Mouse (Mus musculus) MEL-GATA-1-ER (cell line): ENCODE measurements around the gene AI854703.
A peak's percentile ranks its signal among the peaks of the same experiment; 100 is the strongest.

Experiments used
- DNase-seq: peaks from one replicate; pipeline ENCODE4 v3.0.0-alpha.2; 2012; ENCODE audit warnings: low read depth; ENCODE audit errors: extremely low read depth

The AI854703 gene

DNA sequence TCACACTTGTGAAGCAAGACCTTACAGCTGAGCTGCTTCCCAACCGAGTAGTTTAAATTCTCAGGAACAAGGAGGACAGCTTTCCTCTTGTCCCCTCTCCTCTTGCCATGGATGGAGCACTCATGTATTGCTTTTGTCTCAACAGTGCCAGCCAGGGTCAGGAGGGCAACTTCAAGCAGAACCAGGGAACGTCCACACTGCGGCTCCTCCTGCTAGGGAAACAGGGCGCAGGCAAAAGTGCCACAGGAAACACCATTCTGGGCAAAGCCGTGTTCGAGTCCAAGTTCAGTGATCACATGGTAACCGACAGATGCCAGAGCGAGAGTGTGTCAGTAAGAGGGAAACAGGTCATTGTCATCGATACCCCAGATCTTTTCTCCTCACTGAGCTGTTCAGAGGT is 23.5 kb downstream of the AI854703 start:
- DNase-seq = no peak

DNA sequence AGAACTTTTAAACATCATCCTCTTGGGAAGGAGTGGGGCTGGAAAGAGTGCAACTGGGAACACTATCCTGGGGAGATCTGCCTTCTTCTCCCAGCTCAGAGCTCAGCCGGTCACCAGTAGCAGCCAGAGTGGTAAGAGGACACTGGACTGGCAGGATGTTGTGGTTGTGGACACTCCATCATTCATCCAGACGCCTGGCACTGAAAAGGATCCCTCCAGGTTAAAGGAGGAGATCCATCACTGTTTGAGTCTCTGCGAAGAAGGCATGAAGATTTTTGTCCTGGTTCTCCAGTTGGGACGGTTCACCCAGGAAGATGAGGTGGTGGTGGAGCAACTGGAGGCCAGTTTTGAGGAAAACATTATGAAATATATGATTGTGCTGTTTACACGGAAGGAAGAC is 32.2 kb downstream of the AI854703 start:
- DNase-seq = no peak

DNA sequence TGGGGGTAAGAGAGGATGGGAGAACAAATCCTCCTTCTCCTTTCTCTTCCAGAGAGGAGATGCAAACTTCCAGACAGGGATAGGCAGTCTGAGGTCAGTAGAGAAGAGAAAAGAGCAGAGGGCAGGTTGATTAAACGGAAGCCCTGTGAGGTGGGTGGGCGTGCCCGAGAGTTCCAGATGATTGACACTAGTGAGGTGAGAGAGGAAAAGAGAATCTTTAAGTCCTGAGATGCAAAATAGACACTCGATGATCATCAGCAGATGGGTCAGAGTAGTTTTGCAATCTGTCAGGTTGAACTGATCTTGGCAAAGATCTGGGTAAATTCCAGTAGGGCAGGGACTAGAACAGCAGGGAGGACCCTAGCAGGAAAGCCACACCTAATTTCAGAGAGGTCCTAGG is 38.2 kb downstream of the AI854703 start:
- no peak for DNase-seq

DNA sequence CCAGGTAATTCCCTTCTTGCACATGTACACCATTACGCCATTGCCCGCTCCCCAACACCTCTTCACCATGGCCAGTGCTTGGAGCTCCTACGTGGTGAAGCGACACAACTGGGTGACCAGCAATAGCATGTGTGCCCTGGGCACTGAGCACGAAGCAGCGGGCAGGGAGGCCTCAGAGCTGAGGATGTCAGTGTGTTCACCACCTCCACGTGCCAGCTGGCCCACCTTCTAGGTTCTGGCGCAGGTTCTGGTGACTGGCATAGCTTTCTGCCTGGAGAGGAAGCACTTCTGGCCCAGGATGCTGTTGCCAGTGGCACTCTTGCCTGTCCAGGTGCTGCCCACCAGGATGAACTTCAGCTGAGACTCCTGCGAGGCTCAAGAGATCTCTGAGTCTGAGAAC is 38.9 kb downstream of the AI854703 start:
- no peak for DNase-seq

DNA sequence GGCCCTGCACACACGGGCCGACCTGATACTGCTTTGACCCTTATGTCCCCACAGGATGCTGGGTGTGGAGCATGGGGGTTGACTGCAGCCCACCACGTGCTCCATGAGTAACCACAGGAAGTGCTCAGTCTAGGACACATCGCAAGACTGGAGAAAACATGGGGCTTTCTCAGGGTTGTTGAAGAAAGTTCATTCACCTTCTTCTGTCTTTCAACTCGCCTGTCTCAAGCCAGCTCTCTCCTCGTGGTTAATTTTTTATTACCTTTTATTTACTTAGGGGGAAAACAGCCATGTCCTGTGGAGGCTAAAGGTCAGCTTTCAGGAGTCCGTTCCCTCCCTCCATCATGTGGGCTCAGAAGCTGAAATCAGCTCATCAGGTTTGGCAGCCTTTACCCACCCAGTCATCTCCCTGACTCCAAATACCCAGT is 39.6 kb downstream of the AI854703 start:
- DNase-seq = no peak

DNA sequence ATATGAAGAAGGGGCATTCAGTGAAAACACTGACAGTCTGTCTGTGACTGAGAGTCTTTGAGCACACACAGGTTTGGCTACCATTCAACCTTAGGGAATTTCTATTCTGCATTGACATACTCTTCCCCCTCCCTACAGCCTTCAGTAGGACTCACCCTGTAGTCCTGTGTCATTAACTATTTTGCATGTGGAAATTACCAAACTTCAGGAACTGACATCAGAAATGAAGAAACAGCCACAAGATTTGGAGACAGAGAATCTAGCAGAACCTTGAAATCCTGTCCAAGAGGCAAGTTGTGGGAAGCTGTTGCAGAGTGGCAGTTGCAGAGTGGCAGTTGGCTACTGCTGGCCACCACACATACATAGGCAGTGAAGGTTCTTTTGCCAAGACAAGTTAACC is 41.5 kb downstream of the AI854703 start:
- DNase-seq = no peak

DNA sequence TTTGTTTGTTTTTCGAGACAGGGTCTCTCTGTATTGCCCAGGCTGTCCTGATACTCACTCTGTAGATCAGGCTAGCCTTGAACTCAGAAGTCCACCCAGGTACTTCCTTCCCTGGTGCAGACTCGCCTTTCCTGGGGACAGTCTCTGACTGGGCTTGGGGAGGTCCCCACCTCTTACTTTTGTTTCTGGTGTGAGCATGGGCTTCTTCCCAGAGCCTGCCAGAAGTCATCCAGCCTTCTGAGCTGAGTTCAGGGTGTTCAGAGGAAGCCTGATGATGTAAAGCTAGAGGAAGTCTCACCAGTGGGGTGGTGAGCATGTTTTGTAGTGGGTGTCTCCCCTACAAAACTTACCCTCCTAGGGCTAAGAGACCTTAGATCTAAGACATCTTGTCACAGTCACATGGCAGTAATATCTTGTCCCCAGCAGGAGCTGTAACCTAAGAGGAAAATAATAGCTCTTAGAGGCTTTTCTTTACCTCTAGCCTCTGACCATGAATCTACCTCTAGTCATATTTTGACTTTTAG is 42.9 kb downstream of the AI854703 start:
- no peak for DNase-seq

DNA sequence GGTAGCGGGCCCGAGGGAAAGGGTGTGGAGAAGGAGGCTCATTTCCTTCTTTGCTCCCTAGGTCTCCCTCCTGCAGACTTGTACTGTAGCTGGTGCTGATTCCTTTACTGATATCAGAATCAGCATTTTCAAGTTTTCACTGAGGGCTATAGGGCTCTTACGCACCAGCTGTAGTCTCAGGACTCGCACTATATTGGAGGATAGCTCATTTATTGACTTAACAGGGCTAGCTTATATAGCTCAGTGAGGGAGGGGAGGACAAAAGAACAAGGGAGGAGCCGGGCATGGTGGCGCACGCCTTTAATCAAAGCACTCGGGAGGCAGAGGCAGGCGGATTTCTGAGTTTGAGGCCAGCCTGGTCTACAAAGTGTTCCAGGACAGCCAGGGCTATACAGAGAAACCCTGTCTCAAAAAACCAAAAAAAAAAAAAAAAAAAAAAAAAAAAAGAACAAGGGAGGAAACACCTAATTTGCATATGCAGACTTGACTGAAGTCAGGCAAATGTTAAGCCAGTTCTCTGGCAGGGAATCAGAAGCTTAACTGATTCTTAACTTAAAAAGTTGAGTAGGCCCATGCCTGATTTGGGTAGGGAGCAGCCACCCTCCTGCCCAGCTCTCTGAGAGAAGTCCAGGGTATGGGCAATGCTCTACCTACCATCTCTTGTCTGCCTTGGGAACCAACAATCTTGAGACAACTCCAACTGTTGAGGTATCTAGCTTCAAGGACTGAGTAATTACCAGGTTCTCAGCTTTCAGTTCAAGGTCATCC is 47.9 kb downstream of the AI854703 start:
- DNase-seq = no peak

DNA sequence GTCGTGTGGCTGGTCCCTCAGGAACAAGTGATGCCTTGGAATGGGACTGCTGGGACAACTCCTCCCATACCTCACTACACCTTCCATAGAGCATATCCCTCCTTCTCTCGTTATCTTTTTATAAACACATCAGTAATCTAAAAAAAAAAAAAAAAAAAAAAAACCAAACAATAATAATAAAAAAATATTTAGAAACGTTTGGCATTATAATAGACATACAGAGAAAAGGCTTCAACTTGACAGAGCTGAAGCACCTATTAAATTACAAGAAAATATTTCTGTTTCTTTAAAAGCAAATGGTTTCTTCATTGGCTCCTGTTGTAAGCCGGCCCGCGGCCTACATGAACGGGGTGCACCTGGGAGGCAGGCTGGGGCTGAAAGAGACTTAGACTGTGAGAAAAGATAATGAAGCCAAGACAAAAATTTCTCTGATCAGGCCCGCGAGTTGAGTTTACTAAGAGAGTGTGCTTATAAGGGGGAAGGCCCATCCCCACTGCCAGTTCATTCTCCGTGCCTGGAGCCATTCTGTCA is 48.9 kb downstream of the AI854703 start:
- no peak for DNase-seq

DNA sequence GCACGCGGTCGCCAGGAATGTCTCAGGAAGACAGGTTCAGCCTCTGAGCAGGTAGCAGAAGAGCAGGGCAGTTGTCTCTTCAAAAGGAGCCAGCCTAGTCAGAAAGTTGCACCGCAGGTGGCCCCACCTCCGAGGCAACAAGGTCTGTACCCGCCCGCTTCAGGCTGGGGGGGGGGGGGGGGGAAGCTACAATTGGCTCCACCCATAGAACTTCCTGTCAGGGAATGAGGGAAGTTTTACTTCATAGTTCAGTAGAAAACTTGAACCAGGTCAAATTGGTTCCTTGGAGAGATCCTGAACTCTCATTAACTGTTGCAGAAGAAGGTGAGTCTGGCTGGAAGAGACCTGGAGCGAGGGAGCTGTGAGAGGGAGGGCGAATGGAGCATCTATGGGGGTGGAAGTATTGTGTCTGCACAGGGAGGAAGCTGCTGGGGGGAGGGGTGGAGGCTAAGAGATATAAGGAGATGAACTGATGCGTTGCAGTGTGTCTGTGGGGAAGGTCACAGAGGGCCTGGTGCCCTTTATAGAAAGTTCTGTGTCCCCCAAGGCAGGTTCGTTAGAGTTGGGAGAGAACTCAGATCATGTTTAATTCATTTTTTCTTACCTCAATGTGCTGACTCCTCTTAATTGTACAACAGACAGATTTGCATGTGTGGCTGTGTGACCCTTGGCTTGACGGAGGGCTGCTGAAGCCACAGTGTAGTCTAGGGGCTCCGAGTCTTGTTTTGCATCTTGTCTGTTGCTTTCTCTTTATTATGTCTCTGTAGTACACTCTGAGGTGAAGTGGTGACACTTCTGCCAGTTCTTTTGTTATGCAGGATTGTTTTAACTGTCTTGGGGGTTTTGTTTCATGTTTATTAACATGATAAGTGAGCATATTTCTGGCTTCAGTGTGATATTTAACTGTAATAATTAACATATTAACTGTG is 49.6 kb downstream of the AI854703 start, which contains the start of gene Gimap9:
TSS of gene Gimap9 (plus strand) at position 199 of the 929 bp plus-strand sequence.
- DNase-seq = peak; percentile 39

DNA sequence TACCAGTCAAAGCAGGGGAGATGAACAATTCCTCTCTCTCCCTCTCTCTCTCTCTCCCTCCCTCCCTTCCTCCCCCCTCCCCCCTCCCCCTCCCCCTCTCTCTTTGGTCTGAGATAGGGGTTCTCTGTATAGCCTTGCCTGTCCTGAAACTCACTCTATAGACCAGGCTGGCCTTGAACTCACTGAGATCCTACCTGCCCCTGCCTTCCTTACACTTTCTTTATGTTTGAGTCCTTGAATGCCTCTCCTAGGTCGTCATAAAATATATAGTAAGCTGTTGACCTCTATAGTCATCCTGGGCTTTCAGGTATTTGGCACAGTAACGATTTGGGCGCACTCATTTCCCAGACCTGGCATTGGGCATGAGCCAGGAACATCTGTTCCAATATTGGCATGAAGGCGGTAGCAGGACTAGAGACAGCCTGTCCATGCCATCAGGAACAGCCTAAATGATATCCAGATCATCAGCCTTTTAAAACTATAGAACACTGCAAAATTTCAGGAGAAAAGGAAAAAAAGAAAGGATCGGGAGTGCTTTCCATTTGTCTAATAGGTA is 50.4 kb downstream of the AI854703 start:
- DNase-seq = no peak

DNA sequence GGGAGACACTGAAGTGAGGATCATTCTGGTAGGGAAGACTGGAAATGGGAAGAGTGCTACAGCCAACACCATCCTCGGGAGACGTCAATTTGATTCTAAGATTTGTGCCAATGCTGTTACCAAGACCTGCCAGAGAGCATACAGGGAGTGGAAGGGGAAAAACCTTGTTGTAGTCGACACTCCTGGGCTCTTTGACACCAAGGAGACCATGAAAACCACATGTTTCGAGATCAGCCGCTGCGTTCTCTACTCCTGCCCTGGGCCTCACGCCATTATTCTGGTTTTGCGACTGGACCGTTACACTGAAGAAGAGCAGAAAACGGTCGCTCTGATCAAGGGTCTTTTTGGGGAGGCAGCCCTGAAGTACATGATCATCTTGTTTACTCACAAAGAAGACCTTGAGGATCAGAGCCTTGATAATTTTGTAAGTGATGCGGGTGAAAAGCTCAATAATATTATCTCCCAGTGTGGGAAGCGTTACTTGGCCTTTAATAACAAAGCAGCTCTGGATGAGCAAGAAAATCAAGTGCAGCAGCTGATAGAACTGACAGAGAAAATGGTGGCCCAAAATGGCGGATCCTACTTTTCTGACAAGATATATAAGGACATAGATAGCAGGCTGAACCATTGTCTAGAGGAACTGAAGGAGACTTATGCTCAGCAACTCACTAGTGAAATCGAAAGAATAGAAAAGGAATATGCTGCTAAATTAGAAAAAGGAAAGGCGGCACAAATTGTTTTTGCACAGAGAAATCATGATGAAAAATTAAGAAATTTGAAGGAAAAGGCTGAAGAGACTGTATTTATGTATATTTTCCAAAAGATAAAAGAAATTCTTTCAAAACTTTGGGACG is 51.2 kb downstream of the AI854703 start:
- DNase-seq = no peak

DNA sequence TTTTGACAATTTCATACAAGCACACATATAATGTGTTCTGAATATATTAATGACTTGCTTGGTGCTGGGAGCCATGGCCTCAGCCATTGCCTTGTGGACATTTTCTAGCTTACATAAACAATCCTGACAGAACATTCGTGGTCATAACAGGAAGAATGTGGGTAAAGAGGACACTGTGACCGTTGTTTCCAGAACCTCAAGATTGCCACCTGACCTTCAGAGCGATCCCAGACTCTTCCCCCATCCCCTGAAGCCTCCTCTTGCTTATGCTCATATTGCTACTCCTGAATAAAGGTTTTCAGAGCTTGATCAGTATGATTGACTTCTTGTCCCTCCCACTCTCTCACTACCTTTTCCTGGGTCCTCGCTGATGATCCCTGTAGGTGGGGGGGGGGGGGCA is 51.8 kb downstream of the AI854703 start:
- no peak for DNase-seq

DNA sequence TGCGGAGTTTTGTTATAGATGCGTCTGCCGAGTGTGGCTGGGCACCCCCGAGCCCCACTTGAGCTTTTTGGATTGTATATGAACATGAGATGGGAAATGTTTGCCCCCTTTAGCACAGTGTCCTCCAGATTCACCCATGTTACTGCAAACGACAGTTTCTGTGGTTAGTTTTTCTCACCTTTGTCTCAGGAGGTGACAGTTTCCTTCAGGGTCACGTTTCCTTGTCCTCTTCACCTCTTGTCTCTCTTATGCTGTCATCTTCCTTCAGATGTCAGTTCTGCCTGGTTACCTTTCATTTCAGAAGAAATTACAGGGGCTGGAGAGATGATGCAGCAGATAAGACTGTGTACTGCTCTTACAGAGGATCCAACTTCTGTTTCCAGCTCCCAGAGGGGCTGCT is 53.1 kb downstream of the AI854703 start:
- no peak for DNase-seq

DNA sequence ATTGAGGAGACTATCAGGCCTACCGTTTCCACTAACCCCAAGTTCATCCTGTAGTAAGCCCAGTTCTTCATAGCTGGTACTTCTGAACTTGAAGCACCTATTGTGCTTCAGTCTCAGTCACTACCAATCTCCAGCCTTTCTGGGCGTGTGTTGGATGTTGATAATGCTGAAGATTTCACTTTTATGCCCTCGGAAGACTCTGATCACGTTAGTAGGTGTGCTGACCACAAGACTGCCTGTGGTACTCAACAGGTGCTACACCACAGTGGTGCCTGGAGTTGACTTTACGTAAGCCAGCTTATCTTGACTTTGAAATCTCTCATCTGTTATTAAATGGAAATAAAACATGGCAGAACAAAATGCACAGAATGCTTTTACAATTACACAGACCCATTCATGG is 53.9 kb downstream of the AI854703 start:
- DNase-seq = no peak

DNA sequence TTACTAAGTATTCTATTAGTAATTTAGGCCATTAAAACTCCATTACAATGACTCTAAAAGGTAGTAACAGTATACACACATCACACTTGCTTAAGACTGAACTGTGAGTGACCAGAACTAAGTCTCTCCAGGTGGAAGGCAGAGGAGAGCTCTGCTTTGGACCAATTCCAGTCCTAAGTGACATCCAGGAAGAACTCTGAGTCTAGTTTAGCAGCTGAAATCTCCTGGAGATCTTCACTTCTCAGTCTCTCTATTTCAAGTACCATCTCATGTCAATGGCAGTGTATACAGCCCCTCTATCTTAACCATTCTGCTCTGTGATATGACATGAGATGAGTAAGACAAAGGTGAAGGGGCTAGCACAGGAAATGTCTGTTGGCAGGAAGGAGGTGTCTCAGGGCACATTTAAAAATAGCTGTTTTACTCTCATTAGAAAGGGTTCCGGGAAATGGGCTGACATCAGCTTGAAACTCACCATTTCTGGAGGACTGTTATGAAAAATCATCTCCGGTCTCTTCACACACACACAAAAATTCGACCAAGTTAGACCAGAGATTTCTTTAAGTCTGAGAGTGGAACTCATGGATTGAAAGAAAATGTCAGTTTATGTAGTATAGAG is 55.0 kb downstream of the AI854703 start:
- DNase-seq = no peak

DNA sequence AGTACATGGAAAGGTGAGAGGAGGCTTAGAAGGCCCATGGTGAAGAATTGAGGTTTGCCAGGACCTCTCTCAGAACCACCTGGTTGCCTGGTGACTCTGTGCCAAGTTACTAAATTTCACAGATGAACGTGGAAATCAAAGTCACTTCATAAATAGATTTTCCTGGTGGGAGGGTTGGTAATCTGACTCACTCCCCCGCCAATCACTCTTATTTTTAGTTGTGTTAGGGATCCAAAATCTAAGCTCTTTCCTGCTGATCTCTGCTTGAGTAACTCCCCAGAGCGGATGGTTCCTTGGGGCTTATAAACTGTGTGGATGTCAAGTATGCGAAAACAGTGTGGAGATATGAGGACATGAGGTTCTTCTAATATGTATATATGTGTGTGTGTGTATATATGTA is 55.7 kb downstream of the AI854703 start:
- DNase-seq = no peak
